Mouse (Mus musculus): ENCODE results near the gene Vapb.

GRCm38 (mm10) chr2:173795801-173796673 is 58.7 kb downstream of the Vapb start:
- TF ChIP-seq MYB (IDR thresholded peaks at IDR 0.05; ENCODE audit: low read depth, low read length) (no peak), POLR2A (IDR thresholded peaks at IDR 0.05; ENCODE audit: control insufficient read depth in 1 of 2, insufficient read depth in 1 of 2, low read depth in 1 of 2, low read length in 2 of 2, poor library complexity in 1 of 2) (no peak), CHD1 (IDR thresholded peaks at IDR 0.05; ENCODE audit: low read depth, low read length) (no peak), POLR2AphosphoS2 (IDR thresholded peaks at IDR 0.05; ENCODE audit: low read length) (no peak), TCF12 (IDR thresholded peaks at IDR 0.05; ENCODE audit: low read depth, low read length) (no peak), EP300 (IDR thresholded peaks at IDR 0.05; ENCODE audit: low read depth in 1 of 2, low read length in 2 of 2) (no peak), NELFE (IDR thresholded peaks at IDR 0.05; ENCODE audit: low read depth, low read length) (no peak), GABPA (IDR thresholded peaks at IDR 0.05; ENCODE audit: low read depth, low read length) (no peak), CTCF (IDR thresholded peaks at IDR 0.05 in 2 of 3, conservative IDR thresholded peaks at IDR 0.05 in 1 of 3; ENCODE audit: control insufficient read depth in 1 of 3, insufficient read depth in 1 of 3, low read depth in 2 of 3, low read length in 3 of 3, poor library complexity in 1 of 3, severe bottlenecking in 1 of 3) (no peak), GATA1 (IDR thresholded peaks at IDR 0.05; ENCODE audit: low read depth, low read length) (no peak), ETS1 (IDR thresholded peaks at IDR 0.05; ENCODE audit: low read depth, low read length) (no peak), MYC (IDR thresholded peaks at IDR 0.05; ENCODE audit: low read depth, low read length) (no peak)

Measured in MEL (cell line).